Mouse (Mus musculus): Measurements from ENCODE around the gene Kif27.
A peak's percentile ranks its signal among the peaks of the same experiment; 100 is the strongest.

Gene Kif27

DNA sequence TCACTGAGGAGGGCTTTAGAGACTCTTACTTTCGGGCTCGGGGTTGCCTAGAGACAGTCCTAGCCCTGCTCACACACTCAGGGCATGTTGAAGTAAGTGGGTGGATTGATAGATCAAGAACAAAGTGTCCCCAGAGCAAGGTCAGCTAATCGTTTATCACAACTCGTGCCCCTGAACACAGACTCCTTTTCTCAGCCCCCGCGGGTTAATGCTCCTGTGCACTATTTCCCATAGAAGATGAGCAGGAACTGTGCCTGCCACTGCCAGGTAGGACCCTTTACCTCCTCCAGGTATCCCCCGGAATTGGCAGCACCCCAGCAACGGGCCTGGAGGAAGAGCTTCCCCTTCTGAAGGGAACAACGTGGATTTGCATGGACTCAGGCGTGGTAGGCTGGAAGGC lies 82.7 kb downstream of the Kif27 start:
- ATAC-seq (ENCODE audit: low TSS enrichment): no peak

DNA sequence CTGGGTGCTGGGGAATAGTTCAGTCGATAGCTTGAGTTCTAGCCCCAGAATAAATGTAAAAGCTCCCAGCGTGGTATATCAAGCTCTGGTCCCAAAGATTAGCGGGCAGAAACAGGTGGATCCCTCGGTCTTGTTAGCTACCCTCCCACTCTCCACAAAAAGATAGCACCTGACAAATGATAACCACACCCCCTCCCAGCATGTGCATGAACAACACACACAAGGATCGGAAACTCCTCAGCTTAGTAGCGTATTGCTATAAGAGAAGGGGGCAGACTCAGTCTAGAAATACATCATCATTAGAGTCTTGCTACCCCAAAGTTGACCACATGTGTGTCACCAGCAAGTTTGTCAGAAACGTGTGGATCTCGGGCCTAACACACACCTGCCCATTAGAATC lies 83.3 kb downstream of the Kif27 start, which contains the start of gene Gkap1:
Gene Gkap1, minus strand, starts transcription at position 101 of the 400 bp plus-strand sequence.
- ATAC-seq (ENCODE audit: low TSS enrichment): no peak

- ATAC-seq (ENCODE audit: low TSS enrichment): no peak
Observed at GRCm38 (mm10) chr13:58275076-58275475, 83.8 kb downstream of the Kif27 start.

GRCm38 (mm10) chr13:58274259-58274991 lies 84.5 kb downstream of the Kif27 start:
- peak; percentile 62 for ATAC-seq (ENCODE audit: low TSS enrichment)

DNA sequence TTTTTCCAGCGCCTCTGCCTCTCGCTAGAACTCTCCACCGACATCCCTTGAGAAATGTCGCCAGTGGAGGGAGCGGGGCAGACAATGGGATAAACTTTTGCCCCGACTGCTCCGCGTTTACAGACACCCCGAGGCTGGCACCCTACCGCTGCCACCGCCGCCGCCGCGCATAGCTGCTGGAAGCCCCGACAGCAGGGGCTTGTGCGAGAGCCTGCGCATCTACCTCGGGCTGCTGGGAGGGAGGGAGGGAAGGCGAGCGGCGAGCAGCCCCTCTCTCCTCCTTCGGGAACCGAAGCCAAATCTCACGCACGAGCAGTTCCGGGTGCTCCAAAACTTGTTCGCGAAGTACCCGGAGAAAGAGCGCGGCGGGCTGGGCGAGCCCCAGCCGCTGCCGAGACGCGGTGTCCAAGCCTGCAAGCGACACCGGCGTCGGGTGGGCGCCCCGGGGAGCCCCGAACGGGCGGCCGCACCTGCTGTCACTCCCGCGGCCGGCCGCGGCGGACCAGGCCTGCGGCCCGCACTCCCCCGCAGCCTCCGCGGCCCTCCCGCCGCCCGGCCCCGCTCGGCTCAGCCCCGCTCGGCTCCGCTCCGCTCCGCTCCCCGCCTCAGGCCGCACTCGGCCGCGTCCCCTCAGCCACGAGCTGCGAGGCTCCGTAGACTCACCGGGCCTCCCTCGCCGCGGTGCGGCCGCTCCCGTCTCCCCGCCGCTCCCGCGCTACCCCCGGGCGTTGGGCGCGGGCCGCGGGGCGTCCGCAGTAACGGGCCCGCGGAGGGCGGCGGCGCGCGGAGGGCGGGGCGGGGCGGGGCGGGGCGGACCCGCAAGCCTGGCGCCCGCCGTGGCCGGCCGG lies 85.3 kb downstream of the Kif27 start:
- ATAC-seq (ENCODE audit: low TSS enrichment): peak; percentile 67; the same call in 1 of the 2 replicates

- no peak for ATAC-seq (ENCODE audit: low TSS enrichment)
Observed at GRCm38 (mm10) chr13:58266864-58267263, 92.1 kb downstream of the Kif27 start.

DNA sequence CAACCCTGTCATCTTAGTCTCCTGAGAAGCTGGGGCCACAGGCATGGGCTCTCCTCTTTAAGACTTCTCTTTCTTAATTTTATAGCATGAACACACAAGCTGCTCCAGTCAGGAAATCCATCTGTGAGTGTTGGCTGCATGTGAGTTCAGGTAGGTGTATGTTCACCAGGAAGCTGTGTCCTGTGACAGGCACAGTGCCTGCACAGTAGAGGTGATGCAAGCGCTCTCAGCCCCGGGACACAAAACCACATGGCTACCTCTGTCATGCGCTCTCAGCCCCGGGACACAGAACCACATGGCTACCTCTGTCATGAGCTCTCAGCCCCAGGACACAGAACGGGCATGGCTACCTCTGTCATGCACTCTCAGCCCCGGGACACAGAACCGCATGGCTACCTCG lies 95.4 kb downstream of the Kif27 start:
- ATAC-seq (ENCODE audit: low TSS enrichment): no peak

- no peak for ATAC-seq (ENCODE audit: low TSS enrichment)
Observed at GRCm38 (mm10) chr13:58261674-58262073, 97.2 kb downstream of the Kif27 start.

GRCm38 (mm10) chr13:58253268-58253667 lies 105.7 kb downstream of the Kif27 start:
- no peak for ATAC-seq (ENCODE audit: low TSS enrichment)

GRCm38 (mm10) chr13:58248957-58249356 lies 110.0 kb downstream of the Kif27 start:
- ATAC-seq (ENCODE audit: low TSS enrichment): no peak
